Mouse (Mus musculus): ENCODE measurements around the gene 5730596B20Rik. TPM values are rescaled to one million over a fixed set of nuclear protein-coding genes. Genes with fewer than 3 reads are reported as not detected.

The 5730596B20Rik gene
- polyA plus RNA-seq (2015; fragmentation: Nextera tagmentation; extraction: Ambion mirVana): not detected in 2 replicates

DNA sequence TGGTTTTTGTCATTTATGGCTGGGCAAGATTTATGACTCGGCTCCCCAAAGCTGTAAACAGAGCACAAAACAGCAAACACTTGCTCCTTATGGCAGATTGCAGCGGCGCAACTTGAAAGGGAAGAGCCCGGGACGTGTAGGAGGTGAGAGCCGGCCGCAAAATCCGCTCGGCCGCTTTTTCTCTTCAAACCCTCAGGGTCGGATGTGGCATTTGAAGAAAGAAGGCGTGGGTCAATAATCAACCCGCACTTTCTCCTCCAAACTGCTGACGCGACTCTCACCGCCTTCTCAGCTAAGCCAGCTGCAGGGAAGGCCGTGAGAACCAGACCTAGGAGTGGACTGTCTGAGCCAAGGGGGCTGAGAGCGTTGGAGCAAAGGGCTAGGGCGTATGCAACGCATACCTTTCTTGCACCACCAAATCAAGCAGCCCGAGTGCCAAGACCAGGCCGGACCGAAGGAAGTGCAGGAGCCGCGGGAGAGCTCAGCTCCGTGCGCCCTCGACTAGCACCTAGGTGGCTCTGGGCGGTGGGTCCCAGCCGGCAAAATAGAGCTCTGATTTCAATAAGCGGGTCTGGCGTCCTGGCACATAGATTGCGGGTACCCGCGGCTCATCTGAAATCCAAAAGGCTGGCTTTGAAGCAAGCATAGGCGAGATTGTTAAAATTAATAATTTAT is at the start of gene 5730596B20Rik:
Gene 5730596B20Rik, plus strand, starts transcription at position 438 of the 675 bp plus-strand sequence.
- 0 out of 2 replicates have a peak within 1 kb of the TSS, but pooled peaks have one; percentile 16 for H3K27ac ChIP-seq (ENCODE audit: low read depth)
- peaks cover 8% of the 10 kb centered on the region for H3K4me1 ChIP-seq (ENCODE audit: insufficient read depth)
- peak within 1 kb of the TSS; percentile 51 for H3K4me2 ChIP-seq (ENCODE audit: low read depth, low read length)
- TF ChIP-seq CTCF (IDR thresholded peaks at IDR 0.05; ENCODE audit: low read depth) (no peak), EP300 (IDR thresholded peaks at IDR 0.05; ENCODE audit: low read depth) (no peak)
- peaks cover 73% of the 10 kb centered on the region for H3K27me3 ChIP-seq (ENCODE audit: insufficient read depth, low read length)
- DNase-seq (no peak), ATAC-seq (no peak)
- no peaks in the 10 kb centered on the region for H3K36me3 ChIP-seq (replicated peaks; ENCODE audit: insufficient read depth, low read length)
- no peak within 1 kb of the TSS for H3K9ac ChIP-seq (replicated peaks)
- H3K9me3 ChIP-seq (ENCODE audit: low read length): no peaks in the 10 kb centered on the region
- WGBS (ENCODE audit: insufficient replicate concordance): 13% methylated on average over 36 of the region's 36 CpGs
- peak within 1 kb of the TSS; percentile 41 for H3K4me3 ChIP-seq (ENCODE audit: low read depth, low read length)

DNA sequence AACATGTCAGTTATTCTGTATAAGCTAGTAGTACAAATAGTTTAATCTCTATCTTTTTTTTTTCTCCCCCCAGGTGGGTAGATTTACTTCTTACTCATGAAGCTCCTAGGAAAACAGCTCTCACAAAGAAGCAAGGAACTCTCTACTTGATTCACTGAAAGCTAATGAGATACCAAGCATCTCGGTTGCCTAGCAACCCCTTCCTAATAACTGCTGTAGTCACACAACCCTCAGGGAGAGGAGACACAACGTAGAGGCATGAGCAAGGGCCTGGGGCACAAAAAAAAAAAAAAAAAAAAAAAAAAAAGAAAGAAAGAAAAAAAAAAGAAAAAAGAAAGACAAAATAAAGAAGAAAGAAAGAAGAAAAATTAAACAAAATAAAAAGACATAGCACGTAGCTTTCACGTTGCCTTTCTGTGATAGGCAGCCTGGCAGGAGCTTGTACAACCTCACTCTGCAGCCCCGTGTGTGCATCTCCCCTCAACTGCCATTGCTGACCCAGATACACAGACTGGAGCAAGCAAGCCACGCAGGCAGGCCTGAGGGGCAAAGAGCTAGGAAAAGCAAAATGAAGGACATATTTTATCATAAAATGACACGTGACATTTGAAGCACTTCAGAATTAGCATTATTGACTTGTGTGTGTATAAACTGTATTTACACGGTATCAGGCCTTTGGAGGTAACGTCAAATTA is 39.3 kb upstream of the 5730596B20Rik start:
- TF ChIP-seq CTCF (IDR thresholded peaks at IDR 0.05; ENCODE audit: low read depth) (no peak), EP300 (IDR thresholded peaks at IDR 0.05; ENCODE audit: low read depth) (no peak)
- H3K27ac ChIP-seq (ENCODE audit: low read depth): no peak overlapping the region
- H3K27me3 ChIP-seq (ENCODE audit: insufficient read depth, low read length): no peaks in the 10 kb centered on the region
- WGBS (ENCODE audit: insufficient replicate concordance): 68% methylated on average over 9 of the region's 9 CpGs
- H3K4me2 ChIP-seq (ENCODE audit: low read depth, low read length): no peak overlapping the region
- DNase-seq (no peak), ATAC-seq (no peak)
- H3K4me3 ChIP-seq (ENCODE audit: low read depth, low read length): no peak overlapping the region
- H3K36me3 ChIP-seq (replicated peaks; ENCODE audit: insufficient read depth, low read length): no peaks in the 10 kb centered on the region
- no peaks in the 10 kb centered on the region for H3K4me1 ChIP-seq (ENCODE audit: insufficient read depth)
- no peaks in the 10 kb centered on the region for H3K9me3 ChIP-seq (ENCODE audit: low read length)
- no peak overlapping the region for H3K9ac ChIP-seq (replicated peaks)

DNA sequence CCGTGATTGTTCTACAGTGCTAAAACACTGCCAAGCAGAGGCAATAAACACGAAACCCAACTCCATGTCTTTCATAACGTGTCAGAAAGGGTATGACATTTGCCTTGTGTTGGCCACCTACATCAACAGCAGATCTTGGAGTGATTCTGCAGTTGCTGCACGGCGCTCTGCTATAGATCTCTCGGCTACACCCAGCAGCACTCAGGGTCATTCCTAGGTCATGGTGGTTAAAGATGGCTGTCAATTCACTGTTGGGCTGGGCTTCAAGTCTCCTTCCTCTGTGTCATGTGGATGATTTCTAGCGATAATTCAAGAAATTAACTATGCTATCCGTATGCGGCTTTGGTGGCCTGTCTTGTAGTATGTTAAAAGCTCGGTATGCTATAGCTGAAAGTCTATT is 38.7 kb upstream of the 5730596B20Rik start:
- Histone ChIP-seq H3K36me3 (replicated peaks; ENCODE audit: insufficient read depth, low read length) (no peaks in the 10 kb centered on the region), H3K9me3 (ENCODE audit: low read length) (no peaks in the 10 kb centered on the region), H3K27ac (ENCODE audit: low read depth) (no peak overlapping the region), H3K4me1 (ENCODE audit: insufficient read depth) (no peaks in the 10 kb centered on the region), H3K27me3 (ENCODE audit: insufficient read depth, low read length) (0 out of 2 replicates have a peak, but pooled peaks cover 2% of the 10 kb centered on the region), H3K4me3 (ENCODE audit: low read depth, low read length) (no peak overlapping the region), H3K9ac (replicated peaks) (no peak overlapping the region), H3K4me2 (ENCODE audit: low read depth, low read length) (no peak overlapping the region)
- DNase-seq (no peak), ATAC-seq (no peak)
- TF ChIP-seq EP300 (IDR thresholded peaks at IDR 0.05; ENCODE audit: low read depth): no peak
- no peak for TF ChIP-seq CTCF (IDR thresholded peaks at IDR 0.05; ENCODE audit: low read depth)
- 68% methylated on average over 10 of the region's 10 CpGs for WGBS (ENCODE audit: insufficient replicate concordance)

DNA sequence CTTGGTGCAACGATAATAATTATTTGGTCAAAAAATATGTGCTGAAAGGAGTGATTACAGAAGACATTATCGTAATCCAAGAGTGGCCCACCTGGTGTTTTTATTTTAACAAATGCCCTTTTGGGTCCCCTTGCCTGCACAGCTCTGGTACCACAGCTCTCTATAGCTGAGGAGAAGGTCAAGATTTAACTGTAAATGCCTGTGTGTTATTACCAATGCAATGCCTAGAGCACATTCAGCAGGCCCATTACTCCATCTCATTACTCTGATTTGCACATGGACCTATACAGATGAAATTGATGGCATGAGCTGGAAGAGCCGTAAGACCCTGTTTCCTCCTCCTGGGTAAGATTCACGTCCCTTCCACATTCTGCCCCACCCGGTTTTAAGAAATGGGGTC is 38.2 kb upstream of the 5730596B20Rik start:
- no peaks in the 10 kb centered on the region for H3K36me3 ChIP-seq (replicated peaks; ENCODE audit: insufficient read depth, low read length)
- TF ChIP-seq EP300 (IDR thresholded peaks at IDR 0.05; ENCODE audit: low read depth) (no peak), CTCF (IDR thresholded peaks at IDR 0.05; ENCODE audit: low read depth) (no peak)
- H3K9ac ChIP-seq (replicated peaks): no peak overlapping the region
- no peaks in the 10 kb centered on the region for H3K9me3 ChIP-seq (ENCODE audit: low read length)
- H3K27me3 ChIP-seq (ENCODE audit: insufficient read depth, low read length): 0 out of 2 replicates have a peak, but pooled peaks cover 3% of the 10 kb centered on the region
- DNase-seq: no peak
- WGBS (ENCODE audit: insufficient replicate concordance): 80% methylated on average over 5 of the region's 5 CpGs
- no peak for ATAC-seq
- no peaks in the 10 kb centered on the region for H3K4me1 ChIP-seq (ENCODE audit: insufficient read depth)
- no peak overlapping the region for H3K4me3 ChIP-seq (ENCODE audit: low read depth, low read length)
- no peak overlapping the region for H3K27ac ChIP-seq (ENCODE audit: low read depth)
- no peak overlapping the region for H3K4me2 ChIP-seq (ENCODE audit: low read depth, low read length)

DNA sequence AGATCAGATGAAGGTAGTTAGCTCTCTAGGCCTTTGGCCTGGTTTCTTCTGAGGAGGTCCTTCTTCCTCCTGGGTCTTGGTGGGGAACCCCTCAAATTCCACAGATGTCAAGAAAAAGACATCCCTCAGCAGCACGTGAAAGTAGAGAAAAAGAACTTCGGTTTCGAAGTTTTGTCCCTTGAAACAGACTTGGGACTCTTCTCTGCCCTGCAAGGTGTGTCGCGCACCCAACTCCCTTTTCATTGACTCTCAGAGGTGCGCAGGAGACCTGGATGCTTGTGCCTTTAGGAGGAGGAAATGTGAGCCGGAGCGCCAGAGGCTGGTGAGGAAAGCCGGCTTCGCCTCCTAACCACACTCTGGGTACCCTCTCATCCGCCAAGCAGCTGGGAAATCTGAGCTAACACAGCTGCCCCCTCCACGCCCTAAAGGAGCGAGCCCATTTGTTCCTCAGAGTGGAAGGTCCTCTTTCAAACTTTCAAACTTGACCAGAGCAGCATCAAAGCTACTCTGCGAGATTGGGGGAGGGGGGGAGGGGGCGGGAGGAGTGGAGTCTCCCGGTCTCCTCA is 26.8 kb upstream of the 5730596B20Rik start:
- peaks cover 65% of the 10 kb centered on the region for H3K27me3 ChIP-seq (ENCODE audit: insufficient read depth, low read length)
- no peak overlapping the region for H3K9ac ChIP-seq (replicated peaks)
- no peaks in the 10 kb centered on the region for H3K9me3 ChIP-seq (ENCODE audit: low read length)
- no peak overlapping the region for H3K27ac ChIP-seq (ENCODE audit: low read depth)
- no peaks in the 10 kb centered on the region for H3K4me1 ChIP-seq (ENCODE audit: insufficient read depth)
- ATAC-seq (no peak), DNase-seq (no peak)
- no peak overlapping the region for H3K4me3 ChIP-seq (ENCODE audit: low read depth, low read length)
- 10% methylated on average over 16 of the region's 16 CpGs for WGBS (ENCODE audit: insufficient replicate concordance)
- H3K36me3 ChIP-seq (replicated peaks; ENCODE audit: insufficient read depth, low read length): no peaks in the 10 kb centered on the region
- no peak overlapping the region for H3K4me2 ChIP-seq (ENCODE audit: low read depth, low read length)
- TF ChIP-seq CTCF (IDR thresholded peaks at IDR 0.05; ENCODE audit: low read depth) (no peak), EP300 (IDR thresholded peaks at IDR 0.05; ENCODE audit: low read depth) (no peak)

DNA sequence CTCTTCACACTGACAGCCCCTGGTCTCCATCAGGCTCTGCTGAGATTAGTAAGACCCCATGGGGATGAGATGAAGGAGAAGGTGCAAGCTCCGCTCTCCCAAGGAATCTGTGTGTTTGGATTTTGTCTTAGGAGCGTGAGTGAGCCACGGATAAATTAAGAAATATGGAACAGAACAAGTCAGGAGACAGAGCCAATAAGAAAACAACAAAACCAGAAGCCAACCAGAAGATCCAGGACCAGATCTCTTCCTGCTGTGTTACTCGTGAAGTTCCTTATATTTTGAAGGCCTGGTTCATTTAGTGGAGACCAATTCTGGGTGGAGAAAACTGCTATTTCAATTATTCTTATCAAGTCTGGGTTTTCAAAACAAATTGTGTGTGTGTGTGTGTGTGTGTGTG is 25.7 kb upstream of the 5730596B20Rik start:
- 28% methylated on average over 4 of the region's 4 CpGs for WGBS (ENCODE audit: insufficient replicate concordance)
- TF ChIP-seq EP300 (IDR thresholded peaks at IDR 0.05; ENCODE audit: low read depth) (no peak), CTCF (IDR thresholded peaks at IDR 0.05; ENCODE audit: low read depth) (no peak)
- H3K4me2 ChIP-seq (ENCODE audit: low read depth, low read length): no peak overlapping the region

More for the DNA sequence above, 25.7 kb upstream of the 5730596B20Rik start:
- ATAC-seq (no peak), DNase-seq (no peak)
- Histone ChIP-seq H3K9ac (replicated peaks) (no peak overlapping the region), H3K27ac (ENCODE audit: low read depth) (no peak overlapping the region), H3K36me3 (replicated peaks; ENCODE audit: insufficient read depth, low read length) (no peaks in the 10 kb centered on the region), H3K4me3 (ENCODE audit: low read depth, low read length) (no peak overlapping the region), H3K27me3 (ENCODE audit: insufficient read depth, low read length) (peaks cover 73% of the 10 kb centered on the region), H3K4me1 (ENCODE audit: insufficient read depth) (no peaks in the 10 kb centered on the region), H3K9me3 (ENCODE audit: low read length) (no peaks in the 10 kb centered on the region)
